8 mouse cellular contexts compared by ENCODE assay signal in genomic region chr2:18677631-18678471, GRCm38 (mm10). TPM values are rescaled to one million over a fixed set of nuclear protein-coding genes. Genes with fewer than 3 reads are reported as not detected.
DNase-seq lines count a peak whose midpoint lies in the region; ATAC-seq lines count a peak whose summit lies in the region.

No protein-coding gene starts in this region.

- H3K4me2 ChIP-seq in limb, embryonic 15.5 days, result peak overlapping the region; percentile 76

- H3K27ac ChIP-seq in limb, embryonic 15.5 days, result no peak overlapping the region

- peak overlapping the region; percentile 75 for H3K4me3 ChIP-seq in limb, embryonic 15.5 days

- peak overlapping the region; percentile 82 for H3K9ac ChIP-seq in limb, embryonic 15.5 days

- H3K27me3 ChIP-seq in limb, embryonic 15.5 days, result peaks cover 18% of the 10 kb centered on the region

- WGBS in limb, embryonic 15.5 days, result under 1% methylated on average over 53 of the region's 55 CpGs

- ATAC-seq in inflammation-experienced regulatory T-cells, adult 6 months, result peak; percentile 11
- no peak for ATAC-seq in limb, embryonic 15.5 days (ENCODE audit: insufficient number of reproducible peaks, low FRiP score, low TSS enrichment, low read depth)

- peak; percentile 32 to 47 for DNase-seq in thymus, adult 18-20 months
- DNase-seq in thymus, postnatal 0 days (ENCODE audit: low spot score), result no peak
- peak; percentile 75 for DNase-seq in cerebellum, adult 9-10 months
- DNase-seq in frontal cortex, postnatal 10 days (ENCODE audit: low spot score in 2 of 2), result peak; percentile 33 to 55
- peak; percentile 85 for DNase-seq in neural tube, embryonic 10.5 days (ENCODE audit: extremely low spot score, low spot score)
- peak; percentile 67 for DNase-seq in thymus, postnatal 25 days

- 0 out of 2 replicates have a peak, but pooled peaks cover 3% of the 10 kb centered on the region for H3K36me3 ChIP-seq in limb, embryonic 15.5 days

- no peaks in the 10 kb centered on the region for H3K9me3 ChIP-seq in limb, embryonic 15.5 days

- H3K4me1 ChIP-seq in limb, embryonic 15.5 days, result peaks cover 26% of the 10 kb centered on the region

RNA-seq across cellular contexts. Expression of gene Bmi1, which starts 1.0 kb away (rescaled TPM):
- polyA plus RNA-seq in thymus, postnatal 0 days (2015; fragmentation: Nextera tagmentation; extraction: Ambion mirVana), result 15.7 TPM in 2 replicates
- 10 to 100 TPM; 10.3 to 18.0 (median 13.0) TPM for polyA plus RNA-seq in inflammation-experienced regulatory T-cells, adult 6 months (2017; shearing (Covaris generic))
- 16.6 and 18.3 TPM in 2 replicates for polyA plus RNA-seq in limb, embryonic 15.5 days (2015; fragmentation: Nextera tagmentation; extraction: Ambion mirVana)

RNA-seq across cellular contexts. Expression of gene Commd3, which starts 5.7 kb away (rescaled TPM):
- polyA plus RNA-seq in thymus, postnatal 0 days (2015; fragmentation: Nextera tagmentation; extraction: Ambion mirVana), result 275 and 308 TPM in 2 replicates
- 100 to 1,000 TPM; 214 to 252 (median 247) TPM for polyA plus RNA-seq in inflammation-experienced regulatory T-cells, adult 6 months (2017; shearing (Covaris generic))
- 221 and 227 TPM in 2 replicates for polyA plus RNA-seq in limb, embryonic 15.5 days (2015; fragmentation: Nextera tagmentation; extraction: Ambion mirVana)

RNA-seq across cellular contexts. Expression of gene Spag6, which starts 16.0 kb away (rescaled TPM):
- not detected in 2 replicates for polyA plus RNA-seq in thymus, postnatal 0 days (2015; fragmentation: Nextera tagmentation; extraction: Ambion mirVana)
- polyA plus RNA-seq in inflammation-experienced regulatory T-cells, adult 6 months (2017; shearing (Covaris generic)), result not detected
- polyA plus RNA-seq in limb, embryonic 15.5 days (2015; fragmentation: Nextera tagmentation; extraction: Ambion mirVana), result 0.20 and 0.31 TPM in 2 replicates
